Mouse (Mus musculus): ENCODE measurements around the gene Ntn4. TPM values are rescaled to one million over a fixed set of nuclear protein-coding genes. Genes with fewer than 3 reads are reported as not detected.

The Ntn4 gene
- total and polyA plus RNA-seq, 2 experiments from 2014 or later, result 0.99 to 13.1 TPM

- 54% methylated on average over 9 of the region's 9 CpGs for WGBS
- no peak for ATAC-seq
These were observed 16.8 kb upstream of the Ntn4 start for GRCm38 (mm10) chr10:93623725-93624124.

GRCm38 (mm10) chr10:93624151-93624550, 16.3 kb upstream of the Ntn4 start:
- Histone ChIP-seq H3K27ac (no peak overlapping the region), H3K4me2 (ENCODE audit: low read depth, low read length) (no peak overlapping the region), H3K4me3 (ENCODE audit: low read length) (no peak overlapping the region), H3K4me1 (ENCODE audit: insufficient read depth, low read length) (no peaks in the 10 kb centered on the region), H3K27me3 (ENCODE audit: insufficient read depth, low read length) (no peaks in the 10 kb centered on the region), H3K36me3 (ENCODE audit: insufficient read depth, low read length) (no peaks in the 10 kb centered on the region), H3K9me3 (ENCODE audit: low read length) (no peaks in the 10 kb centered on the region), H3K9ac (replicated peaks; ENCODE audit: low read length) (no peak overlapping the region)
- no peak for TF ChIP-seq CTCF (IDR thresholded peaks at IDR 0.05; ENCODE audit: low read depth)
- 83% methylated on average over 10 of the region's 10 CpGs for WGBS
- no peak for ATAC-seq
- no peak for DNase-seq (ENCODE audit: low spot score)

More at GRCm38 (mm10) chr10:93623725-93624124, 16.8 kb upstream of the Ntn4 start:
- H3K4me3 ChIP-seq (ENCODE audit: low read length), result no peak overlapping the region
- no peak for DNase-seq (ENCODE audit: low spot score)
- no peak for TF ChIP-seq CTCF (IDR thresholded peaks at IDR 0.05; ENCODE audit: low read depth)
- no peaks in the 10 kb centered on the region for H3K9me3 ChIP-seq (ENCODE audit: low read length)
- no peaks in the 10 kb centered on the region for H3K4me1 ChIP-seq (ENCODE audit: insufficient read depth, low read length)
- H3K4me2 ChIP-seq (ENCODE audit: low read depth, low read length), result no peak overlapping the region
- no peaks in the 10 kb centered on the region for H3K27me3 ChIP-seq (ENCODE audit: insufficient read depth, low read length)
- no peak overlapping the region for H3K9ac ChIP-seq (replicated peaks; ENCODE audit: low read length)
- H3K36me3 ChIP-seq (ENCODE audit: insufficient read depth, low read length), result no peaks in the 10 kb centered on the region
- no peak overlapping the region for H3K27ac ChIP-seq

- Histone ChIP-seq H3K9me3 (ENCODE audit: low read length) (no peaks in the 10 kb centered on the region), H3K36me3 (ENCODE audit: insufficient read depth, low read length) (no peaks in the 10 kb centered on the region), H3K4me2 (ENCODE audit: low read depth, low read length) (no peak overlapping the region), H3K27me3 (ENCODE audit: insufficient read depth, low read length) (no peaks in the 10 kb centered on the region; the same call in 1 of the 2 replicates), H3K9ac (replicated peaks; ENCODE audit: low read length) (no peak overlapping the region), H3K27ac (no peak overlapping the region), H3K4me3 (ENCODE audit: low read length) (no peak overlapping the region), H3K4me1 (ENCODE audit: insufficient read depth, low read length) (no peaks in the 10 kb centered on the region)
- no peak for ATAC-seq
- TF ChIP-seq CTCF (IDR thresholded peaks at IDR 0.05; ENCODE audit: low read depth), result no peak
- DNase-seq (ENCODE audit: low spot score), result no peak
- WGBS, result 93% methylated on average over 5 of the region's 5 CpGs
These were observed 10.2 kb upstream of the Ntn4 start for GRCm38 (mm10) chr10:93630310-93630709.

GRCm38 (mm10) chr10:93632086-93632485, 8.4 kb upstream of the Ntn4 start:
- ATAC-seq (no peak), DNase-seq (ENCODE audit: low spot score) (no peak)
- no peaks in the 10 kb centered on the region for H3K36me3 ChIP-seq (ENCODE audit: insufficient read depth, low read length)
- no peaks in the 10 kb centered on the region for H3K9me3 ChIP-seq (ENCODE audit: low read length)
- H3K4me2 ChIP-seq (ENCODE audit: low read depth, low read length), result no peak overlapping the region
- no peaks in the 10 kb centered on the region for H3K4me1 ChIP-seq (ENCODE audit: insufficient read depth, low read length)
- TF ChIP-seq CTCF (IDR thresholded peaks at IDR 0.05; ENCODE audit: low read depth), result no peak
- H3K27ac ChIP-seq, result no peak overlapping the region
- no peaks in the 10 kb centered on the region; the same call in 1 of the 2 replicates for H3K27me3 ChIP-seq (ENCODE audit: insufficient read depth, low read length)
- H3K4me3 ChIP-seq (ENCODE audit: low read length), result no peak overlapping the region
- H3K9ac ChIP-seq (replicated peaks; ENCODE audit: low read length), result no peak overlapping the region
- WGBS, result 67% methylated on average over 4 of the region's 4 CpGs

GRCm38 (mm10) chr10:93633563-93633962, 6.9 kb upstream of the Ntn4 start:
- DNase-seq (ENCODE audit: low spot score), result peak; percentile 60
- Histone ChIP-seq H3K36me3 (ENCODE audit: insufficient read depth, low read length) (no peaks in the 10 kb centered on the region), H3K4me1 (ENCODE audit: insufficient read depth, low read length) (no peaks in the 10 kb centered on the region), H3K9me3 (ENCODE audit: low read length) (no peaks in the 10 kb centered on the region), H3K4me2 (ENCODE audit: low read depth, low read length) (no peak overlapping the region), H3K9ac (replicated peaks; ENCODE audit: low read length) (no peak overlapping the region), H3K27ac (no peak overlapping the region), H3K27me3 (ENCODE audit: insufficient read depth, low read length) (no peaks in the 10 kb centered on the region; the same call in 1 of the 2 replicates), H3K4me3 (ENCODE audit: low read length) (no peak overlapping the region)
- ATAC-seq, result no peak
- WGBS, result 62% methylated on average over 5 of the region's 5 CpGs
- no peak for TF ChIP-seq CTCF (IDR thresholded peaks at IDR 0.05; ENCODE audit: low read depth)

- H3K4me1 ChIP-seq (ENCODE audit: insufficient read depth, low read length), result no peaks in the 10 kb centered on the region
- WGBS, result 94% methylated on average over 2 of the region's 2 CpGs
- no peaks in the 10 kb centered on the region; the same call in 1 of the 2 replicates for H3K27me3 ChIP-seq (ENCODE audit: insufficient read depth, low read length)
These were observed 6.5 kb upstream of the Ntn4 start for GRCm38 (mm10) chr10:93633971-93634370.

GRCm38 (mm10) chr10:93635941-93636340, 4.5 kb upstream of the Ntn4 start:
- DNase-seq (ENCODE audit: low spot score) (peak; percentile 74), ATAC-seq (peak; percentile 48; the same call in 1 of the 2 replicates)
- Histone ChIP-seq H3K36me3 (ENCODE audit: insufficient read depth, low read length) (no peaks in the 10 kb centered on the region), H3K4me2 (ENCODE audit: low read depth, low read length) (no peak overlapping the region), H3K27ac (no peak overlapping the region), H3K9me3 (ENCODE audit: low read length) (no peaks in the 10 kb centered on the region), H3K27me3 (ENCODE audit: insufficient read depth, low read length) (no peaks in the 10 kb centered on the region; the same call in 1 of the 2 replicates), H3K4me3 (ENCODE audit: low read length) (no peak overlapping the region), H3K9ac (replicated peaks; ENCODE audit: low read length) (no peak overlapping the region), H3K4me1 (ENCODE audit: insufficient read depth, low read length) (no peaks in the 10 kb centered on the region)
- no peak for TF ChIP-seq CTCF (IDR thresholded peaks at IDR 0.05; ENCODE audit: low read depth)
- WGBS, result 26% methylated on average over 9 of the region's 9 CpGs

More at GRCm38 (mm10) chr10:93633971-93634370, 6.5 kb upstream of the Ntn4 start:
- H3K9ac ChIP-seq (replicated peaks; ENCODE audit: low read length), result no peak overlapping the region
- ATAC-seq (no peak), DNase-seq (ENCODE audit: low spot score) (no peak)
- TF ChIP-seq CTCF (IDR thresholded peaks at IDR 0.05; ENCODE audit: low read depth), result no peak
- H3K4me2 ChIP-seq (ENCODE audit: low read depth, low read length), result no peak overlapping the region
- no peaks in the 10 kb centered on the region for H3K36me3 ChIP-seq (ENCODE audit: insufficient read depth, low read length)
- no peak overlapping the region for H3K27ac ChIP-seq
- H3K4me3 ChIP-seq (ENCODE audit: low read length), result no peak overlapping the region
- no peaks in the 10 kb centered on the region for H3K9me3 ChIP-seq (ENCODE audit: low read length)
